Mouse (Mus musculus): ENCODE results near the gene Pigb. TPM values are rescaled to one million over a fixed set of nuclear protein-coding genes. Genes with fewer than 3 reads are reported as not detected.

Pigb gene
- polyA plus RNA-seq (2015; fragmentation: Nextera tagmentation; extraction: Ambion mirVana), result 5.1 and 5.8 TPM in 2 replicates

DNA sequence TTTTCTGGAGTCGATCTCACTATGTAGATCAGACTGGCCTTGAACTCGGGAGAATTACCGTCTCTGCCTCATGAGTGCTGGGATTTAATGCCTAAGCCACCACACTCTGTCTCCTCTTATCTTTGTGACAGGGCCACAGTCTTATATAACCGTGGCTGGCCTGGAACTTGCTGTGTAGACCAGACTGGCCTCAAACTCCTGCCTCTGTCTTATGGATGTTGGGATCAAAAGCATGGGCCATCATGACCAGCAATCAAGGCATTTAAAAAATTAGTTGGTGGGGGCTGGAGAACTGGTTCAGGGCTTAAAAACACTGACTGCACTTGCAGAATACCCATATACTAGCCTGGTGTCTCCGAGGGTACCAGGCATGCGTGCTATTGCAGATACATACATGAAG, at the start of gene Pigb:
TSS of gene Pigb (minus strand) at position 299 of the 400 bp plus-strand sequence.

GRCm38 (mm10) chr9:73044146-73045079, 4.2 kb upstream of the Pigb start, which contains the start of gene Rab27a:
TSS of gene Rab27a (plus strand) at chr9:73044854.

DNA sequence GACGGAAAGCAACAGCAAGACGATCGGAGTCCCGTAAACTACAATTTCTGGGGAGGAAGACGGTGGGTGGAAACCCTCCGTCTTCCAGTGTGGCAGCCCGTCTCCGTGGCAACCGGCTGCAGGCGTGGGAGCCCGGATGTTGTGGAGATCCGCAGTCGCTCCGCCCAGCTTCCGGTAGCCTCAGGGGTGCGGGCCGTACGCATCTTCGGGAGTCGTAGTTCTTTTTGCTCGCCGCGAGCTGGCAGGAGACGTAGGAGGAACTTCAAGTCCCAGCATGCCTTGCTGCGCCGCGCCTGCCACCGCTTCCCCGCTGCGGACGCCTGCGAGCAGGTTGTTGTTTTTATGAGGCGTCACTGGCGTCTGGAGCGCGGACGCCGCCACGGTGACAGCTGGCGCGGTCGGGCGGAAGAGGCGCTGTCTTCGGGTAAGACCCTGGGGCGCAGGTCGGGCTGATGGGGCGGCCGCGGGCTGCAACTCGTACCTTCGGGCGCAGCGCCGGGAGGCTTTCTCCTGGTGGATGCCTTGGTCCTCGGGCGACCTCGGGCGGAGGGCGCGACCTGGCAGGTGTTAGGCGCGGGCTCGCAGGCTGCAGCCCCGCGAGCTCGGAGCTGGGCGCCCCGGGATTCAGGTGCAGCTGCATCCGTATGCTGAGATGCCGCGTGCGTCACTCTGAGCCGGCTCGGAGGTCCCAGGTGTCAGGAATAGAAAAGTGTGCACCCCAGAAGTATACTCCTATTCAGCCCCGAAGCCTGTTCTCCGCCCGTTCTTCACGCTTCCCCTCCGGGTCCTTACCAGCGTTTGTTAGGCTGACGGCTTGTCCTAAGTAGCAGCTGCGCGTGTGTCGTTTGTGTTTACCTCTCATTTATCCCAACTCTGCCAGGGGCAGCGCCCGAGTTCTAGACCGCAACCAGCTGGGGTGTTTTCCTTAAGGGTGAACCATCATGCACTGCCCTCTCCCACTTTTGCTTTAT, 54.6 kb downstream of the Pigb start, which contains the start of the genes Ccpg1os and Ccpg1:
TSS of gene Ccpg1os (minus strand) at position 133 of the 971 bp plus-strand sequence.
TSS of gene Ccpg1 (plus strand) at position 180 of the 971 bp plus-strand sequence.

GRCm38 (mm10) chr9:72958521-72959450, 81.4 kb downstream of the Pigb start, which contains the start of the genes Dyx1c1 and Gm44503:
TSS of gene Dyx1c1 (plus strand) at chr9:72958785.
TSS of gene Gm44503 (plus strand) at chr9:72958852.

Small RNAs within 50 kb of the gene (microRNA-seq; reads per million reads assigned to microRNA genes)
- gene Gm27353, result not detected

Other genes starting within 250 kb of the Pigb start
- 0.02 and 0.05 TPM in 2 replicates for gene Prtg, start 233.5 kb downstream of the Pigb start, polyA plus RNA-seq (2015; fragmentation: Nextera tagmentation; extraction: Ambion mirVana)
- gene Pygo1, start 114.7 kb downstream of the Pigb start, polyA plus RNA-seq (2015; fragmentation: Nextera tagmentation; extraction: Ambion mirVana), result 0.90 and 1.0 TPM in 2 replicates
- 0.53 and 0.75 TPM in 2 replicates for gene Dyx1c1, start 81.6 kb downstream of the Pigb start, polyA plus RNA-seq (2015; fragmentation: Nextera tagmentation; extraction: Ambion mirVana)
- gene Gm44503, start 81.5 kb downstream of the Pigb start, polyA plus RNA-seq (2015; fragmentation: Nextera tagmentation; extraction: Ambion mirVana), result not detected in 2 replicates
- 16.3 and 17.7 TPM in 2 replicates for gene Ccpg1os, start 55.0 kb downstream of the Pigb start, polyA plus RNA-seq (2015; fragmentation: Nextera tagmentation; extraction: Ambion mirVana)
- gene Ccpg1, start 54.9 kb downstream of the Pigb start, polyA plus RNA-seq (2015; fragmentation: Nextera tagmentation; extraction: Ambion mirVana), result 23.3 and 24.8 TPM in 2 replicates
- 15.3 and 17.4 TPM in 2 replicates for gene Rab27a, start 4.5 kb upstream of the Pigb start, polyA plus RNA-seq (2015; fragmentation: Nextera tagmentation; extraction: Ambion mirVana)
- gene Khdc3, start 61.5 kb upstream of the Pigb start, polyA plus RNA-seq (2015; fragmentation: Nextera tagmentation; extraction: Ambion mirVana), result not detected in 2 replicates
- gene Gm20509, start 62.1 kb upstream of the Pigb start, polyA plus RNA-seq (2015; fragmentation: Nextera tagmentation; extraction: Ambion mirVana), result not detected in 2 replicates
- 54.4 and 58.8 TPM in 2 replicates for gene Rsl24d1, start 73.0 kb upstream of the Pigb start, polyA plus RNA-seq (2015; fragmentation: Nextera tagmentation; extraction: Ambion mirVana)